Mouse (Mus musculus) retina, postnatal 7 days (tissue): Measurements from ENCODE around the gene Cisd3.
"Not testable (repeated sequence)": the region's sequence is repeated elsewhere in the genome, so short reads cannot be mapped to it uniquely, and the experiment has no call there.

Source experiments
- DNase-seq: peaks from one replicate; pipeline ENCODE4 v3.0.0-alpha.2; 2012; ENCODE audit warnings: low read depth, low spot score

Gene Cisd3

DNA sequence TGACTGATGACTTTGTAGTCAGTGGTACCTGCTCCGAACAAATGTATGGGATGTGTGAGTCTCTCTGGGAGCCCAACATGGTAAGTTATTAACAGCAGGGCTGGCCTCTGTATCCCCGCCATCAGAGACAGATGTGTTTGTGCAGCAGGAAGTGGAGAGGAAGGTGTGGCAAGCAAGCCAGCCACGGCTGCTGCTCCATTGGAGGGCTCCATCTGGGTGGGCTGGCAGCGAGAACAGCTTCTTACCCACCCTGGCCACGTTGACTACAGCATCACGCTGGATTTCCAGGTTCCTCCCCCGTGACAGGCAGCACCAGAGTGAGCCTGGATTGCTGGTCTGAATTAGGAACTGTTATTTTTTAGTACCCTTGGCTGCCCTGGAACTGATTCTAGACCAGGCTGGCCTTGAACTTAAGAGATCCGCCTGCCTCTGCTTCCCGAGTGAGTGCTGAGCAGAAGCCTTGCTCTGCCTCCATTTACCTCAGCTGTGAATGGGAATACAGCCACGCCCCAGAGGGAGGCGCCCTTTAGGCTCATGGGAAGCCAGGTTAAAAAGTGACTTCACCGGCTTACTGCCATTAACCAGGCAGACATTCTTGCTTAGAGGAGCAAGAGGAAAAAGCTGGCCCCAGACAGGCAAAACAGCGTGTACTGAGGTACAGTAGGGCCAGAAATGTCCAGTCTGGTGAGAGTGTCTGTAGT lies 25.7 kb downstream of the Cisd3 start:
- DNase-seq: no peak

DNA sequence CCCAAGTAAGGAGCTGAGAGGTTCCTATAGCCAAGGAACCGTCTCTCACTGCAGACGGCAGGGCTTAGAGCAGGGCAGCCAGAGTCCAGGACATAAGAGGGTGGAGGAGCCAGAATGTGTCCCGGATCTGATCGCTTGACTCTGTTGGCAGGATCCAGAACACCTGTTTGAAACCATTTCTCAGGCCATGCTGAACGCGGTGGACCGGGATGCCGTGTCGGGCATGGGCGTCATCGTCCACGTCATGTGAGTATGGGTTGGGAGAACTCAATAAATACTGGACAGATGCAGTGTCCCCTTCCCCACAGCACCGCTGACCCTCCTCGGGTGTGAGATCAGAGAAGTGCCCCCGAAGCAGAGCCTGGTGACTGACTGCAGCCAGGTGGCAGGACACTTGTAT lies 26.7 kb downstream of the Cisd3 start:
- no peak for DNase-seq

DNA sequence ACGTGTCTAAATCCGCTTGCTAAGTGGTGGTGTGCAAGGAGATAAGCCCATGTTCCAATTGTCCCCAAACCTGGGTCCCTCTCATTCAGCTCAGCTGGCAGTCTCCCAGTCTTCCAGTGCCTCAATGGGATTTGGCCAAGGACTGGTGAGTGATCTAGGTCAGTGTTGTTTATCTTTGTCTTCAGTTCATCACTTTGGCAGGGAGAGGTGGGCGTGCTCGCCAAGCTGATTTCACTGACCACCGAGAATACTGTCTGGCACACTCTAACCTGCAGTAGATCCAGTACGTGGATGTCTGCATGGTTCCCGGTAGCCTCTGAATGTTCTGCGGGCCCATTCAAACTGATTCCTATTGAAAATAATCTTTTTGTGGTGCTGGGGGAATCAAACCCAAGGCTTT lies 28.3 kb downstream of the Cisd3 start:
- DNase-seq: no peak

DNA sequence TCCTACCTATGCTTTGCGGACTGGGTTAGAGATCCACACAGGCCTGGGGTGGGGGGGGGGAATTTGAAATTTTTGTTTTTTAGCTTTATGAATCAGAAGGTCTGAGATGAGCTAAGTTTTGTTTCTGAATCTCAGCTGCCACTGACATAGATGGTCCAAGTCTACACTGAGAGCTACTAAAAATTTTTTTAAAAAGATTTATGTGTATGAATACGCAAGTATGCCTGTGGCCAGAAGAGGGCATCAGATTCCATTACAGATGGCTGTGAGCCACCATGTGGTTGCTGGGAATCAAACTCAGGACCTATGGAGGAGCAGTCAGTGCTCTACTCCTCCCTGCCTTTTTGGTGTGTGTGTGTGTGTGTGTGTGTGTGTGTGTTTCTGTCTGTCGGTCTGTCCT lies 28.7 kb downstream of the Cisd3 start:
- DNase-seq: no peak

DNA sequence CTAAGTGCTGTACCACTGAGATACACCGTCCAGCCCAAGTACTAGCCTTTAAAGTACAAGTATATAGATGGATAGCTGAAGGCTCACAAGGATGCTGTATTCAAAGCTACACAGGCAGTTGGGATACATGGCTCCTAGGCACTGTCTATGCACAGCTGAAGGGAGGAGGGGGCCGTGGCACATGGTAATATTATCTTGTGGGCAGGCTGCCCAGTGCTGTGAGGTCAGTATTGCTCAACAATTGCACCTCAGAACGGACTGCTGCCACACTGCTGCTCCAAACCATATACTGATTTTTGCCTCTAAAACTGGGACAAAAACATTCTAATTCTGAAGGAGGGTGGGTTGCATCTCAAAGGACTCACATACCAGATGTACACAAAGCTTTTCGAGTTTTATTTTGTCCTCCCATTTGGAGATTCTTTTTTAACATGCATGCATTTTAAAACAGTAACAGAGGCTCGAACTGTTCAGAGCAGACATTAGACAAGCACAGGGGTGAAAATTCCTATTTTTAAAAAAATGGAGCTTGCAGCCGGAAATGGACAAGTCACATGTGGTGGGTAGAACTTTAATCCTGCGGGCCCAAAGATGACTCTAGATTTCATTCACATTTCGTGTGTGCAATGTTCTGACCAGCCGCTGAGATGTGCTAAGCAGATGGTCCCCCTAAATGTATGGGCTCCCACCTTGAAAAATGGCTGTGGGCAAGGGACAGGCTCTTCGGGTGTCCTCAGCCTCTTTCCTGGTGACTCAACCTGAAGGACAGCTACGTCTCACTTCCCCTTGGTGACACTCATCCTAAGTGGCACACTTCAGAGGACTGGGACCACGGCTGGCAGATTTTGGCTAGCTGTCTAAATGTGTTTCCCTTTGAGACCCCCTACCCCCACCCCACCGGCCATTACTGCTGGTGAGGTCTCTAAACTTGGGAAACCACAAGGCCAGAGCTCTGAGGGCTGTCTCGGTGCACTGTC lies 29.4 kb downstream of the Cisd3 start:
- no peak for DNase-seq

DNA sequence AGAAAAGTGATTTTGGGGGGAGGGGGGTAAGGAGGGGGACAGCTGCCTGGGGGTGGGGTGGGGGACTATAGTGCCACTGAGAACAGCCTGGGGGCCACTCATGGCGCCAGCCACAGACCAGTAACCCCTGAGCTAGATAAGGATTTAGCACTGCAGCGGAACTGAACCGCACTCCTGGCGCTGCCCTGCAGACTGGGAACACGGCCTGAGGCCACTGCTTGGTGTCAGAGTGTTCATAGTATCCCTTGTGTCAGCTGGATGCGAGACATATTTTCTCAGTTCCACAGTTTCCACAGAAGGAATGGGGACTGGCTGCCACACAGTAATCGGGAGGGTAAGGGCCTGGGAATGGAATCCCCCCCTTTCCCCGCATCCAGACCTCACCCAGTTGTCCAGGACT lies 30.4 kb downstream of the Cisd3 start:
- no peak for DNase-seq

DNA sequence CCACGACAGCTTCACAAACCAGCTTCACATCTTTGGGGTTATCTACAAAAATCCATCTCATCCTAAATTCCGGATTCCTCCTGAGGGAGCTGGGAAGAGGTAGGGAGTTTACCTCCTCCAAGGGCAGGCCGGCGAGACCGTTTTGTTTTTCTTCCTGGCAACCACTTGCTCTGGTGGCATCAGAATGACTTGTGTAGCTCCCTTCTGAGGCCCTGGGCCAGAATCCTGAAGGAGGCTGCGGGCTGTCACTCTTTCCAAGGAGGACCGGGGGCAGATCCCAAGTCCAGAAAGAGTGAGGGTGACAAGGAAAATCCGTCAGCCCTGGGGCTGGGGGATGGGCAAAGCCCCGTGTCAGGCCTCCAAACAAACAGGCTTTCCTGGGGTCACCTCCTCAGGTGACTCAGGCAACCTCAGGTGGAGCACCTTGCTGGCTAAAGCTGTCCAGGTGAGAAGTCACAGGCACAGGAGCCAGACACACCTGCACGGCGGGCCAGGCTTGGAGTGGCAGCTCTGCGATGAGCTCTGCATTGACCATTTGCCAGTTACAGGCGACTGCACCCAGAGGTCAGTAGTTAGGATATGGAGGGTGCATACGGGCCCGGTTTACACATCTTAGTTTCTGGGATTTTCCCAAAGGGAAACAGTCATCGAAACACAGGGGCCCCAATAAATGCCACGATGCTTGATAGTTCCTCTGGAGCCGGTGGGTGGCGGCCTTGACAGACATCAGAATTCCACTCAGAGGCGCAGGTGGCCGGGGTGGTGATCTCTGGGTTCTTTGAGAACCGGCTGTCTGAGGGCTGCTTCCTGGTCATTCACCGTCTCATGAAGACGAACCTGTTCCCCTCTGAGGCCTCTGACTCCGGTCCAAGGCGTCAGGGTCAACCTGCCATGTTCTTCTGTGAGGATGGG lies 32.0 kb downstream of the Cisd3 start:
- DNase-seq: no peak

DNA sequence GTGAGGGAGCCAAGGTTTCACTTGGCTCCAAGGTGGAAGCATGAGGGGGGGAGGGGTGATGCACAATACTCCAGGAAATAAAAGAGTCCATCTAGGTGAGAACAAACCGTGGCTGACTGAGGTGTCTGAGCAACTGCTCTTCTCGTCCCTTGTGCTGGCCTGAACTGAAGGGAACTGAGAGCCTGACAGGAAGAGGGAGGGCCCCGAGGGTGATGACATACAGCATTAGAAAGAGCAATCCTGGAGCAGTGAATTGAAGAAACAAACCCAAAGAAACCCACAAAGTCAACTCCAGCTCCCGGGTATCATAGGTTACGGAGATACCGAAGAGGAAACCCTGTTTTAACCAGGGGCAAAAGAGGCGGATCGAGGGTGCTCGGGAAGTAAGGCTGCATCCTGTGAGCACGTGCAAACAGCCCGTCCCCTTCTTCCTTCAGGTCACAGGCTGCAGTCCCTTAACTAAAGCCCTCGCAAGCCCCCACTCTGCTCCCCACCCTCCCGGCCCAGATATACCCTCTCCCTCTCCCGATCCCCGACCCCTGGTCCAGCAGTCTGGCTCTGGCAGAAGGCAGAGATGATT lies 32.7 kb downstream of the Cisd3 start:
- no peak for DNase-seq

DNA sequence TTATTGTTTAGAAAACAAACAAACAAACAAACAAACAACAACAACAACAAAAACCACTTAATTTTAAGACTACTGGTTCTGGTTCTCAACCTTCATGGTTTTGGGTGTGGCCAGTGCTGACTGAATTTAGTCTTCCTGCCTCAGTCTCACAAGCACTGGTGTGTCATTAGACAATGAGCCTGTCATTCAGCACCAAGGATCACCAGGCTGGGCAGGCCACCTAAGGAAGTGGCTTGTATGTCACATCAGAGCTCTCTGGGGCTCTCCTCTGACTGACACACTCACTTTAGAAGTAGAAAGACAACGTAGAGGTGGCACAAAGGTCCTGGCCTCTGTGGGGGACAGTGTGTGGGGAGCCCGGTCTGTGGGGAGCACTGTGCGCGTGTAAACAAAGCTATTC lies 33.4 kb downstream of the Cisd3 start:
- DNase-seq: no peak

DNA sequence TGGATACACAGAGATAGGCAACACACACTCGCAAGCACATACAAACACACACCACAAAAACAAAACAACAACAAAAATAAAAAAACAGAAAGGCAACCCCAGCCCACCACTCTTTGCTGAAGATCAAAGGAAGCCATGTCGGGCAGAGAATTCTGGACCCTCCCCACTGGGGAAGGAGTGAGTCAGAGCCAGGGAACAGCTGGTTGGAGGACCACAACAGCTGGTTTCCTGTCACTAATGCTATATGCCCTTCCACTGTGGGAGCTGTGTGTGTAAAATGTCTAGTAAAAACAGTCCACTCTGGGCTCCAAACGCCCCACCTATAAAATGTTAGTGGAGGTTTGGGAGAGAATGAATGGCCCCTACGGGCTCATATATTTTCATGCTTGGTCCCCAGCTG lies 35.7 kb downstream of the Cisd3 start:
- no peak for DNase-seq

DNA sequence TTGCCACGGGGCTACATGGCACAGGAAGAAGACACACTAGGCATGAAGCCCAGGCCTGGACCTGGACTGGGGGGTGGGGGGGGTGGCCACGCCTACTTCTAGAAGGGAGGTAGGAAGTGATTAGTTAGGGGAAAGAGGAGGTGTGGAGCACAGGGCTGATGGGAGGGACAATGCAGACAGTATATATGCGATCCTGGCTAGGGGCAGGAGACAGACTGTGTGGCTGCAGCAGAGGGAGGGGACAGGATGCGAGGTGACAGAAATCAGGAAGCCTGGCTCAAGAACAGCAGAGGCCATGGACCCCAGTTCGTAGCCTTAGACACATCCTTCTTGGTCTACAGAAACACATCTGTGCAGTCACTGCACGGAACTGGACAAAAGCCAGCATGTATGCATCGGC lies 38.1 kb downstream of the Cisd3 start:
- no peak for DNase-seq

DNA sequence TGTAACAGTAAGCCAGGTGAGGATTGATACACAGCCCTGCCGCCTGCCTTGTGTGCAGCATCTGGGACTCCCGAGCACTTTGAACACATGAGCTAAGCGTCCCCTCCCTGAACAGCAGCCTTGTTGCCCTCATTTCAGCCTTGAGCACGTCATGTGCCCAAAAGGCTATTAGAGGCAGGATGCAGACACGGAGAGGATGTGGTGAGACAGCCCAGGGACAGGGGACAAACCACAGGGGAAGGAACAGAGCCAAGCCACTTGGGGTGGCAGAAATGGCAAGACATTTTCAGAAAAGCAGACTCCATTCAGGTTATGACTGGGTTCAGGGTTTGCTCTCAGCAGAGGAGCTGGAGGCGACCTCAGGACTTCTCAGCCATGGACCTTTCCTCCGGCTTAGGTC lies 42.7 kb downstream of the Cisd3 start:
- DNase-seq: no peak

DNA sequence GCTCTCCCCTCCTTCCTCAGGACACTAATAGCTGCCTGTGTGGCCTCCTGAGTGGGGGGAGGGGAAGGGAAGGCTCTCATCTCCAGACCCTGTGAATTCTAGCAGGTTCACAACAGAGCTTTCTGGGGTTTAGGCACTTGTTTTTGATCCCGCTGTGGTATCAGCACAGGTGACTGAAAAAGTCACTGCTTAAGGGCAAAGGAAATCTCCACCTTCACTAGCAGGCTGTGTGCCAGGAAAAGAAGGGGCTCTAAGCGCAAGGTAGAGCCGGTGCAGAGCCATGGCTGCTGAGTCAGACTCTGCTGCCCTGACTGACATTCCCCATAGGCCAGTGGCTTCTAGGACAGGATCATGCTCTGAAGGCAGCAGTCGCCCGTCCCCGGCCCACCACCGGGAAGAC lies 43.1 kb downstream of the Cisd3 start:
- DNase-seq: no peak

DNA sequence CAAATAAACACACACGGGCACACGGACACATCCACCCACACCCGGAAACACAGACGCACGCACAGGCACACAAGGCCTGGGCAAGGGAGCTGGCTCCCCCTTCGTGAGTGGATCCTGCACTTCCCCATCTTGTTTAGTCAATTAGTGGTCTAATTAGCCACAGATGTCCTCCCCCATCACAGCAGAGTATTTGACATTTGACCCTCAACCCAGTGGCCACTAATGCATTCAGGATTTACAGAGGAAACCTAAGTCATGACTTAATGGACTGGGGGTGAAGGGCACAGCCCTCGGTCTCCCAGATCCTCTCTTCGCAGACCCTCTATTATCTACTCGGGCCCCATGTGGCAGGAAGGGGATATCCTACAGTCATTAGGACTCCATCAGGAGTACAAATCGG lies 48.1 kb downstream of the Cisd3 start:
- no peak for DNase-seq

DNA sequence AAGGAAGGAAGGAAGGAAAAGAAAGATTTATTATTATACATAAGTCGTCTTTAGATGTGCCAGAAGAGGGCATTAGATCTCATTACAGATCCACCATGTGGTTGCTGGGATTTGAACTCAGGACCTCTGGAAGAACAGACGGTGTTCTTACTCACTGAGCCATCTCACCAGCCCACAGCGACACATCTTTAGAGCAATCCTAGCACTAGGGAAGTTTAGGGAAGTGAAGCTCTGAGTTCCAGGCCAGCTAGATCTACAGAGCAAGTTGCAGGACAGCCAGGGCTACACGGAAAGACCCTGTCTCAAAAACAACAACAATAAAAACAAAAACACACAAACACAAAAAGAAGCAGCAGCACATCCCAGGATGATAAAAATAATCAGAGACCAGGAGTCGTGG lies 49.2 kb downstream of the Cisd3 start:
- DNase-seq: not testable (repeated sequence)

DNA sequence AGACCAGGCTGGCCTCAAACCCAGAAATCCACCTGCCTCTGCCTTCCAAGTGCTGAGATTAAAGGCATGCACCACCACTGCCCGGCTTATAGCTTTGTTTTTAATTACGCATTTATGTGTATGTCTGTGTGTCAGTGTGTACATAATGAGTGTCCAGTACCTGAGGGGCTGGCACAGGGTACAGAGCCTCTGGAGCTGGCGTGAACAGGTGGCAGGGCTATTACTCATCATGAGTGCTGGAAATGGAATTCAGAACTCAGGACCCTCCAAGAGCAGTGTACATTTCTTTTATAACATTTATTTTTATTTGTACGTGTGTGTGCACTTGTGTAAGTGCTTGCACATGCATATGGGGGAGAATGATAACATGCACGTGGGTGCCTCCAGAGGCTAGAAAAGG lies 51.0 kb downstream of the Cisd3 start:
- DNase-seq: no peak

DNA sequence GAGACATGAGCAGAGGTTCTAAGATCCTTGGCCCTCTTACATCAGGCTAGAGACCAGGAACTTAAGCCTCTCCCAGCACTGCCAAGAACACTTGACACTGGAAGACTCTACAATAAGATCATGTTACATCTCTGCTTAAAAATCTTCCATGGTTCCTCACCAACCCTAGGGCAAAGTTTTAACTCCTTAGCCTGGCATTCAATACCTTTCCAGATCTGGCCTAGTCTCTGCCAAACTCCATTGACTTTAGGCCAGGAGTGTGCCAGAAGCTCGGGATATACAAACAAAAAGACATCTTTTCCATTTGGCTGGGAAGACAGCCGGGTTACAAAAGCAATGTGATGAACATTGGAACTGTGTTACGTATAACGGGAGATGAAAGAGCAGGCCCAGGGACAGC lies 52.0 kb downstream of the Cisd3 start:
- DNase-seq: no peak
